8 mouse cellular contexts compared by ENCODE assay signal in genomic region chr10:34280591-34281175, GRCm38 (mm10). TPM values are rescaled to one million over a fixed set of nuclear protein-coding genes. Genes with fewer than 3 reads are reported as not detected.
DNase-seq lines count a peak whose midpoint lies in the region; ATAC-seq lines count a peak whose summit lies in the region.

No protein-coding gene starts in this region.

- H3K4me1 ChIP-seq in forebrain, embryonic 15.5 days, result peaks cover 23% of the 10 kb centered on the region
- peaks cover 18% of the 10 kb centered on the region for H3K4me1 ChIP-seq in intestine, embryonic 14.5 days (replicated peaks; ENCODE audit: control insufficient read depth, insufficient read depth, low read length)
- peaks cover 9% of the 10 kb centered on the region; the same call in 1 of the 2 replicates for H3K4me1 ChIP-seq in limb, embryonic 11.5 days (ENCODE audit: control insufficient read depth, insufficient read depth, low read length)
- H3K4me1 ChIP-seq in midbrain, embryonic 12.5 days, result peaks cover 18% of the 10 kb centered on the region

- peak overlapping the region; percentile 65 for H3K27ac ChIP-seq in forebrain, embryonic 15.5 days (replicated peaks)
- H3K27ac ChIP-seq in intestine, embryonic 14.5 days (ENCODE audit: low read depth), result no peak overlapping the region
- H3K27ac ChIP-seq in limb, embryonic 11.5 days (replicated peaks; ENCODE audit: low read depth, low read length), result no peak overlapping the region
- no peak overlapping the region for H3K27ac ChIP-seq in midbrain, embryonic 12.5 days (replicated peaks)

- peak; percentile 92 for DNase-seq in heart, adult 11 months
- DNase-seq in heart, postnatal 25 days (ENCODE audit: low spot score), result no peak
- peak; percentile 42 for DNase-seq in cerebellum, adult 11 months
- DNase-seq in intestine, embryonic 14.5 days (ENCODE audit: low spot score), result no peak
- peak; percentile 57 for DNase-seq in limb, embryonic 11.5 days (ENCODE audit: low spot score)
- DNase-seq in thymus, postnatal 0 days (ENCODE audit: low spot score), result peak; percentile 81

- H3K9ac ChIP-seq in forebrain, embryonic 15.5 days (replicated peaks), result peak overlapping the region; percentile 38; the same call in 1 of the 2 replicates
- no peak overlapping the region for H3K9ac ChIP-seq in intestine, embryonic 14.5 days (ENCODE audit: low read length)
- H3K9ac ChIP-seq in limb, embryonic 11.5 days (ENCODE audit: low read length), result no peak overlapping the region
- no peak overlapping the region for H3K9ac ChIP-seq in midbrain, embryonic 12.5 days (replicated peaks)

- H3K27me3 ChIP-seq in forebrain, embryonic 15.5 days, result no peaks in the 10 kb centered on the region
- no peaks in the 10 kb centered on the region for H3K27me3 ChIP-seq in intestine, embryonic 14.5 days (replicated peaks; ENCODE audit: control insufficient read depth, insufficient read depth, low read length)
- H3K27me3 ChIP-seq in limb, embryonic 11.5 days (ENCODE audit: control insufficient read depth, insufficient read depth, low read length), result no peaks in the 10 kb centered on the region
- H3K27me3 ChIP-seq in midbrain, embryonic 12.5 days, result no peaks in the 10 kb centered on the region

- no peaks in the 10 kb centered on the region for H3K36me3 ChIP-seq in forebrain, embryonic 15.5 days
- peaks cover 4% of the 10 kb centered on the region; the same call in 1 of the 2 replicates for H3K36me3 ChIP-seq in intestine, embryonic 14.5 days (ENCODE audit: control insufficient read depth, insufficient read depth, low read length)
- no peaks in the 10 kb centered on the region for H3K36me3 ChIP-seq in limb, embryonic 11.5 days (ENCODE audit: control insufficient read depth, insufficient read depth, low read length)
- H3K36me3 ChIP-seq in midbrain, embryonic 12.5 days, result no peaks in the 10 kb centered on the region

- peak overlapping the region; percentile 27 for H3K4me3 ChIP-seq in forebrain, embryonic 15.5 days
- H3K4me3 ChIP-seq in intestine, embryonic 14.5 days (ENCODE audit: low read depth, low read length), result peak overlapping the region; percentile 10; the same call in 1 of the 2 replicates
- no peak overlapping the region for H3K4me3 ChIP-seq in limb, embryonic 11.5 days (ENCODE audit: low read depth, low read length)
- H3K4me3 ChIP-seq in midbrain, embryonic 12.5 days, result peak overlapping the region; percentile 26

- intact Hi-C loops in heart, postnatal 25 days (cut with DNase I), result loop anchor here (1.0 to 5.0 kb wide), 5 partner anchors 73 to 261 kb away; partner anchors contain the start of genes Calhm5, Dse, Rwdd1 and Trappc3l

- ATAC-seq in forebrain, embryonic 15.5 days (replicated peaks), result peak; percentile 21; the same call in 1 of the 2 replicates
- no peak for ATAC-seq in intestine, embryonic 14.5 days (replicated peaks; ENCODE audit: low FRiP score, low TSS enrichment, low read depth)
- no peak for ATAC-seq in limb, embryonic 11.5 days (ENCODE audit: insufficient number of reproducible peaks, low FRiP score, low TSS enrichment, low read depth)
- ATAC-seq in midbrain, embryonic 12.5 days (ENCODE audit: low FRiP score, low read depth), result no peak

- peak overlapping the region; percentile 79 for H3K4me2 ChIP-seq in forebrain, embryonic 15.5 days (replicated peaks)
- H3K4me2 ChIP-seq in intestine, embryonic 14.5 days (ENCODE audit: low read length), result peak overlapping the region; percentile 91
- no peak overlapping the region for H3K4me2 ChIP-seq in limb, embryonic 11.5 days (ENCODE audit: low read depth, severe bottlenecking)
- peak overlapping the region; percentile 45 for H3K4me2 ChIP-seq in midbrain, embryonic 12.5 days (replicated peaks)

- H3K9me3 ChIP-seq in forebrain, embryonic 15.5 days, result no peaks in the 10 kb centered on the region
- no peaks in the 10 kb centered on the region for H3K9me3 ChIP-seq in intestine, embryonic 14.5 days (ENCODE audit: control insufficient read depth, low read length)
- H3K9me3 ChIP-seq in limb, embryonic 11.5 days (ENCODE audit: control insufficient read depth, low read length), result no peaks in the 10 kb centered on the region
- no peaks in the 10 kb centered on the region for H3K9me3 ChIP-seq in midbrain, embryonic 12.5 days

- WGBS in forebrain, embryonic 15.5 days, result 30% methylated on average over 13 of the region's 13 CpGs
- 25% methylated on average over 13 of the region's 13 CpGs for WGBS in intestine, embryonic 14.5 days
- 29% methylated on average over 13 of the region's 13 CpGs for WGBS in limb, embryonic 11.5 days
- WGBS in midbrain, embryonic 12.5 days, result 32% methylated on average over 13 of the region's 13 CpGs

RNA-seq across cellular contexts. Expression of gene Tspyl1, which starts 1.3 kb away (rescaled TPM):
- total RNA-seq in heart, postnatal 25 days (2021), result 10 to 100 TPM; 53.9 to 58.5 TPM
- polyA plus RNA-seq in forebrain, embryonic 15.5 days (2015; fragmentation: Nextera tagmentation; extraction: Ambion mirVana), result 133 and 134 TPM in 2 replicates
- polyA plus RNA-seq in intestine, embryonic 14.5 days (2014; fragmentation: Nextera tagmentation; extraction: Ambion mirVana), result 41.1 and 48.3 TPM in 2 replicates
- polyA plus RNA-seq in limb, embryonic 11.5 days (2014; fragmentation: Nextera tagmentation; extraction: Ambion mirVana), result 55.8 and 60.3 TPM in 2 replicates
- 116 and 119 TPM in 2 replicates for polyA plus RNA-seq in midbrain, embryonic 12.5 days (2016; fragmentation: Nextera tagmentation; extraction: Ambion mirVana)
- polyA plus RNA-seq in thymus, postnatal 0 days (2015; fragmentation: Nextera tagmentation; extraction: Ambion mirVana), result 77.6 and 82.6 TPM in 2 replicates

RNA-seq across cellular contexts. Expression of gene Tspyl4, which starts 16.6 kb away (rescaled TPM):
- total RNA-seq in heart, postnatal 25 days (2021), result 10 to 100 TPM in 1 of 2 experiments, 1 to 10 TPM in 1; 8.4 to 10.7 TPM
- polyA plus RNA-seq in forebrain, embryonic 15.5 days (2015; fragmentation: Nextera tagmentation; extraction: Ambion mirVana), result 166 and 196 TPM in 2 replicates
- 8.1 and 10.0 TPM in 2 replicates for polyA plus RNA-seq in intestine, embryonic 14.5 days (2014; fragmentation: Nextera tagmentation; extraction: Ambion mirVana)
- polyA plus RNA-seq in limb, embryonic 11.5 days (2014; fragmentation: Nextera tagmentation; extraction: Ambion mirVana), result 6.6 and 9.2 TPM in 2 replicates
- 120 and 126 TPM in 2 replicates for polyA plus RNA-seq in midbrain, embryonic 12.5 days (2016; fragmentation: Nextera tagmentation; extraction: Ambion mirVana)
- polyA plus RNA-seq in thymus, postnatal 0 days (2015; fragmentation: Nextera tagmentation; extraction: Ambion mirVana), result 31.0 and 32.9 TPM in 2 replicates

Comparison
In these comparisons a context has a peak if more than half of its experiments do, and no peak if none do; other contexts are left out.
1. DNase-seq: peak in heart, adult 11 months (single experiment), cerebellum, adult 11 months (single experiment), limb, embryonic 11.5 days (single experiment) and thymus, postnatal 0 days (single experiment); none in heart, postnatal 25 days (single experiment) and intestine, embryonic 14.5 days (single experiment).